Mouse (Mus musculus) kidney, adult 2 months (tissue): ENCODE results near the gene Dlgap4.

Source experiments
- CTCF ChIP-seq: fragments of 200-500 bp; conservative IDR thresholded peaks from 2 replicates; pipeline ENCODE4 v1.5.1; 2011; ENCODE audit warnings: low read depth, mild to moderate bottlenecking, control low read depth, low read length, moderate library complexity, mixed read lengths; ENCODE audit not compliant: insufficient read depth, insufficient read length
- POLR2A ChIP-seq: fragments of 200-500 bp; IDR thresholded peaks from one replicate; pipeline ENCODE4 v1.6.1; 2011; ENCODE audit warnings: low read depth, low read length, control low read depth

DNA sequence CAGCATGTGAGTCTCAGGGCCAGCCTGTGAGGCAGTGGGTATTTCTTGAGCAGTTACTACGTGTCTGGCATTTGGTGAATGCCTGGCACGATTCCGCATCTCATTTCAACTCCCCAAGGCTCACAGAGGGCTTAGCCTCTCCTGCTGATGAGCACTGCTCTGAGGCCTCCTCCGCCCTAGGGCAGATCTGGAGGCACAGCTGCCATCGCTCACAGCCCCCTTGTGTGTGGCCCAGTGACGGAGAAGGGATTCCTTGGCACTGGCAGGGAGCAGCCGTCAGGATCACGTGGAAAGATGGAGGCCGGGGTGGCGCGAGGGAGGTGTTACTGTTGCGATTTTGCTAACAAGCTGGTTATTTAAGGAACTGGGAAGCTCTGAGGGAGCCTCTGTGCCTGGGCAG, 52.7 kb downstream of the Dlgap4 start:
- TF ChIP-seq CTCF (no peak), POLR2A (no peak)
